Mouse (Mus musculus) mouse trophoblast stem cell (cell line): ENCODE data around the gene Dcaf7.
"Not testable (repeated sequence)": the region's sequence is repeated elsewhere in the genome, so short reads cannot be mapped to it uniquely, and the experiment has no call there.

Source experiments
- in situ Hi-C, 2 experiments: fragments of 300-500 bp; cut with MseI, MboI; formaldehyde crosslinking; loops; 2 replicates in 1 of 2; 3 replicates in 1 of 2; pipeline ENCODE4 v1.15.1; 2025

Gene Dcaf7

DNA sequence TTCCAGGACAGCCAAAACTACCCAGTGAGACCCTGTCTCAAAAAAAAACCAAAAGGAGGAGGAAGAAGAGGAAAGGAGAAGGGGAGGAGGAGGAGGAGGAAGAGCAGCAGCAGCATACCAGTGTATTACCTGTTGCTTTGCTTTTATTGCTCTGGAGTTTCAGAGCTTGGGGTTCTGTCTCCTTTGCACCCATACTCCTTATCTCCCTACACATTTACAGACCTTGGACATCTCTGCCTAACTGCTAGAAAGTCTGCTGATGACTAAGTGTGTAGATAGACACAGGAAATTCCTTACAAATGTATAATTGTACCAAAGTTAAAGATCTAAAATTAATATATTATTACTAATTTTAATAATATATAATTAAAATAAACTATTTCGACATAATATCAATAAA, 8.6 kb downstream of the Dcaf7 start:
- in situ Hi-C loops: no loop called here

DNA sequence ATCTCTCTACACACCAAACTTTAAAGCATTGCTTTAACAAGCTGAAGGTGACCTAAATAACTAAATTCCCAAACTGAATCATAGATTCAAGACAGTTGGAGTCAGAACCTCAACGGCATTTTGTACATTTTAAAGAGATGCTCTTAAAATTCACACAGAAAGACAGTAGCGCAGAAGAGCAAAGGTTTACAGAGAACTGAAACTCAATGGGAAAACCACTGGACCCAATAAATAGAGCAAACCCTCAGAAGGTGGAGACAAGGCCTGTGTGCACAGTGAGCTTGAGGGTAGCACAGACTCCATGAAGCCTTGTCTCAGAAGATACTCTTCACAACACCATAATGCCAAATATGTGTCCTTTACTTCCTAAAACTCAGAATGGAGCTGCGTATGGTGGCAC, 9.1 kb downstream of the Dcaf7 start:
- in situ Hi-C loops: no loop called here

DNA sequence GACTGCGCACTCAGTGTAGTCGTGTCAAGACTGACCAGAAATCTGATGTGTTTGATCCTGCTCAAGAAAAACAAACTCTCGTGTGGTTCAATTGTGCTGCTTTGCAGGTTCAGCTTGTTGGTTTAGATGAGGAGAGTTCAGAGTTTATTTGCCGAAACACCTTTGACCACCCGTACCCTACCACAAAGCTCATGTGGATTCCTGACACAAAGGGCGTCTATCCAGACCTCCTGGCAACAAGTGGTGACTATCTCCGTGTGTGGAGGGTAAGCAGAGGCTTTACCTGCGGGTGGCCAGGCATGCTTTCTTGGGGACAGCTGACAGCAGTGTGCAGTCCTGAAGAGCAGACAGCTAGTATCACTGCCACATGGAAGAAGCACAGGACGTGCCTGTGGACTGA, 9.9 kb downstream of the Dcaf7 start:
- in situ Hi-C loops: no loop called here

GRCm38 (mm10) chr11:106053921-106054320, 17.2 kb downstream of the Dcaf7 start:
- in situ Hi-C loops: no loop called here

- in situ Hi-C loops: no loop called here
These were observed 17.9 kb downstream of the Dcaf7 start for GRCm38 (mm10) chr11:106054600-106054999.

DNA sequence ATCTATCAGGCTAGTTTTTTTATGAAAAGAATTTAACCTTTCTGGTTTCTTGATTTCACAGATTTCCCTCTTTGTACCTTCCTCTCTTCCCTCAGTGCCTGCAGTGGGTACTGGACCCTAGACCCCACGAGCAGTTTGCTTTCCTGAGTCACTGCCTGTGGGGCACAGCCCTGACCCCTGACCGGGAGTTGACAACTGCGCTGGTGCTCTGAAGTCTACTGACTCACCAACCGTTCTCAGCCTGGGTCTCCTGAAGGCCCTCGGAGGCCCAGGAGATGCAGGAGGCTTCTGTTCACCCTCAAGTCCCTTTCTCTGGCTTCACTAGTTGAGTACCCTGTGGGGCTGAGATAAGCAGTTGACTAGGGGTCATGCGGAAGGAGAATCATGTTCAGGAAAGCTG, 18.7 kb downstream of the Dcaf7 start:
- in situ Hi-C loops: no loop called here

DNA sequence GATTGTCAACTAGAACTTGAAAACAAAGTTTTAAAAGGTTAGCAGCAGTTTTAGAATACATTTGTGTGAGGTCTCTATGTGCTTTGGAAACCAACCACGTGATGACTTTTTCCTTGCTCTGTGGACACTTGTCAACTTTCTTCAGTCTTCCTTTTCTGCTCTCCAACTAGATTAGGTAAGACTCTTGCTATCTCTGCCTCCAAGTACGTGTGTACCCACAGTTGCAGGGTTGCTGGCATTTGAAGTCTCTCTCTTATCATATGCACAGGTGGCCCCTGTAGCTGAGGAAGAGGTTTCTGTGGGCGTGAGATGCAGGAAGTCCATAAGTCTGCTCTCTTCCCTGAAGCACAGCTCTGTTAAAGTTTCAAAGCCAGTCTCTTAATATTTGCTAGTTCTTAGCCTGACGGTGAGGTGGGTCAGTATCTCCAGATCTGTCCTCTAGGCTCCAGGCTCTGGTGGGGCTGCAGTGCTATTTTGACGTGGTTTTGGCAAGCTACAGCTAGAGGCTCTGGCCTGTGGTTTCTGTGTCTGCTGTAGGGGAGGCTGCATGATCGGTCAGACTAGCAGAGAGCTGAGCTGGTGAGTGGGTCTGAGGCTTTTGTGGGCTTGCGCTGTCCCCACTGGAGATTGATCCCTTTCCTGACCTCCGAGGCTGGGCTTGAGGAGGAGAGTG, 20.3 kb downstream of the Dcaf7 start:
- in situ Hi-C loops: no loop called here

DNA sequence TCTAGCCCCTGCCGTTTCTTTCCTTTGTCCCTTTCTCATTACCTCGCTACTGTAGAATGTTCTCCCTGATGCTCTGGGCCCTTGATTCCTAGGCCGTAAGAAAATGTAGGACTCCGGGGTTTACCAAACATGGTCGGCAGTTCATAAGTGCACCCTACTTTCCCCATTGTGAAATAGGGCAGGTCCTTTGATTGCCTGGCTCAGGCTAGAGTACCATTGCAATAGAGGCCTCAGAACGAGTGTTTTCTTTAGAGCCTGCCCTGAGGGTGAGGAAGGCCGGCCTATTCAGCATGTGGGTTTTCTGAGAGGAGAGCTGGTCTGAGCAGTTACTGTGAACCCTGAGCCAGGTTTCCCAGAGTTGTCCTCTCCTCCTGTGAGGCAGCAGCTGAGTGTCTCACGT, 21.3 kb downstream of the Dcaf7 start:
- in situ Hi-C loops: no loop called here

DNA sequence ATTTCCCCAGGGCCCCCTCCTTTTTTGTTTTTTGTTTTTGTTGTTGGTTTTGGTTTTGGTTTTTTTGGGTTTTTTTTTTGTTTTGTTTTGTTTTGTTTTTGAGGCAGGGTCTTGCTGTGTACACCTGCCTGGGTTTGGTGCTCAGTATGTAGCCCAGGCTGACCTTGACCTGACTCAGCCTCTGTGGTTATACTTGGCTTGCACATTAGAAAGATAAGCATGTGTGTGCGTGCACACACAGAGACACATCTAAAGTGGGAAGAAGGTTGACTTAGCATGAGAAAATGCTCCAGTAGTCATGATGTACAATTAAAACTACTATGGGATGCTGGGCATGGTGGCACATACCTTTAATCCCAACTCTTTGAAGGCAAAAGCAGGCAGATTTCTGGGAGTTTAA, 23.9 kb downstream of the Dcaf7 start:
- in situ Hi-C loops: no loop called here

GRCm38 (mm10) chr11:106061311-106061710, 24.6 kb downstream of the Dcaf7 start:
- in situ Hi-C loops: no loop called here

DNA sequence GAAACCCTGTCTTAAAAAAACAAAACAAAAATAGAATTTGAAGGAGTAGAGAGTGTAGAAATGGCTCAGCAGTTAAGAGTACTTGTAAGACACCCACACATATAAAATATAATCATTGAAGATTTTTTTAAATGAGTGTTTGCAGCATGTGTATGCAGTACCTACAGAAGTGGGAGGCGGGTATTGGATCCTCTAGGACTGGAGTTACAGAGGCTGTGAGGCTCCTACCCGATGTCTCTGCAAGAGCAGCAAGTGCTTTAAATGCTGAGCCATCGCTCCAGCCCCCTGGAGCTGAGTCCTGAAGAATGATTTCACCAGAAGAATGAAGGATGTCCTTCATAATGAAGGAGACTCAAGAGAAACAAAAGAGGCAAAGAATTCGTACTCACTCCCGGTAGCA, 27.1 kb downstream of the Dcaf7 start:
- in situ Hi-C loops: no loop called here

DNA sequence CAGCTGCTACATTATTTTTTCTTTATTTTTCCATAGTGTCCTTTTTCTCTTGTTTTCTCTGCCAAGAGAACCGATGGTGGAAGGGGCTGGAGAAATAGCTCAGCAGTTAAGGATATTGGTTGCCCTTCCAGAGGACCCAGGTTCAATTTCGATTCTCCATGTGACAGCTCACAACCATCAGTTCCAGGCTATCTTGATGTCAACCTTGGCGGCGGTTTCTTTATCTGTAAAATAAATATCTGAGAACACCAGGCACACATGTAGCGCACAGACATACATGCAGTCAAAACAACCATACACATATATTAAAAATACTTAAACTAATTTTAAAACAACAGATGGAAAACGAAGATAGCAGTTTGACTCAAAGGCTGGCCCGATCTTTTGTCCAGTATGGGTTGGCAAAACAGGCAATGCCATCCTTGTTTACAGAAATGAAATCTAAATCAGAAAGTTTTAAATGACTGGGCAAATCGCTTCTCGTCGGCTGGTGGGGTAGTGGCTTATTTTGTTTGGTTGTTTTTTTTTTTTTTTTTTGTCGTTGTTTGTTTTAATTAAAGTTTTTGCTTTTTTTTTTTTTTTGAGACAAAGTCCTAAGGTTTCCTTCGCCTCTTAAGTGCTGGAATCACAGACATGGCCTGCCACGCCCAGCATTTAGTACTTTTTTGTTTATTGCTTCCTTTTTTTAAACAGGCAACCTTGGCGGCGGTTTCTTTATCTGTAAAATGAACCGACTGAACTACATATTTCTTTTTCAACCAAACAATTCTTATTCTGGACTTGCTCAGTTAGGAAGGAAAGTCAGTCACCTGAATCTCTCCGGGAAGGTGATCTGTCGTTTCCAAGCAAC, 28.6 kb downstream of the Dcaf7 start:
- in situ Hi-C loops: no loop called here

GRCm38 (mm10) chr11:106065923-106066571, 29.4 kb downstream of the Dcaf7 start, which contains the start of gene Taco1:
Gene Taco1, plus strand, starts transcription at chr11:106066061.
- in situ Hi-C loops: no loop called here

DNA sequence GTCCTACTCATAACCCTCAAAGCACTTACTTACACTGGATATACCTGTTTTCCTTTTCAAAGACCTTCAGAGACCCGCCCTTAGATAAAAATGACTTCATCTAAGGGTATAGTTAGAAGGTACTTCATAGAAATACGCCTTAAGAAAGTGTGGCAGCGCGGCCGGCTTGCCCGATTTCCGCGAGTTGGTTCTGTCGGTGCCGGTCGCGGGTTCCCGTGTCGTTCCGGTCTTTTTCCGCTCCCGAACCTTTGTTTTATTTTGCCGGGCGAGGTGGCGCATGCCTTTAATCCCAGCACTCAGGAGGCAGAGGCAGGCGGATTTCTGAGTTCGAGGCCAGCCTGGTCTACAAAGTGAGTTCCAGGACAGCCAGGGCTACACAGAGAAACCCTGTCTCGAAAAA, 29.9 kb downstream of the Dcaf7 start:
- in situ Hi-C loops: not testable (repeated sequence)

- in situ Hi-C loops: no loop called here
These were observed 37.1 kb downstream of the Dcaf7 start for GRCm38 (mm10) chr11:106073774-106074173.

GRCm38 (mm10) chr11:106076321-106076720, 39.6 kb downstream of the Dcaf7 start:
- in situ Hi-C loops: no loop called here

DNA sequence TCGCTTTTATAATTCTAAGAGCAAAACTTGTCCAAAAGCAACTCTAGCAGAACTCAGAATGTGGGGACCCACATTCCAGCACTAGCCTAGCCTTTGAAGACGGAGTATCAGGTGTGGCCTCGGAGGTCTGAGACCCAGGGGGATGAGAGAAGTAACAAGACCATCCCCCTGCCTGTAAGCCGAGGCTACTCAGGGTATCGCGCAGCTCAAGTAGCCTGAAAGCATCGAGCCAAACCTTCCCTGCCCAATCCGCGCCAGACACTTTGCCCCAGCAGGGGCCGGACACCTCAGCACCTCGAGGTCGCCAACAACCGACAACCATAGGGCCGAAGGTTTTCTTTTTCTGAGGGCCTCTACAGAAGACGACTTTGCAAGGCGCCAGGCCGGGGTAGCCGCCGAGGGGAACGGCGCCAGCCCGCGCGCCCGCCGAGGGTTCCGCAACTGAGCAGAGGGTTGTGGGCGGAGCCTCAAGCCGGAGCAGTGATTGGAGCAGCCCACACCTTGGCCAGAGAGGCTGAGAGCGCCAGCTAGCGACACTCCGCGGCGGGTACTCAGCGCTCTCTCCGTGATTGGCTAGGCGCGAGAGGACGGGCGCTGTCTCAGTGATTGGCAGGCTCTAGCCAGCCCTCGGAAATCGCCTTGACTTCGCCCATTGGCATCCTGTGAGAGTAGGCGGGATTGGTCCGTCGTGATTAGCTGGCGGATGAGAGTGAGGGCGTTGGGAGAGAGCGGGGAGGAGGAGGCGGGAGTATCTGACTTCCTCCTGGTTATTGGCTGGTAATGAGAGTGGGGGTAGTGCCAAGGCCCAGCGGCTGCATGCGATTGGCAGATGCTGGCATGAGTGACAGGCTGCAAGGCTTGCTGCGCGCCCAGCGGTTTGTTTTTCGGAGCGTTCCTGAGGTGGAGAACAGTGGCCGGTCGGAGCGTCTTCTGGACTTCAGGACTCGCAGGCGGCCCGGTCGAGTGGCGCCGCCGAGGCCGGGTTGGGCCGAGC, 47.3 kb downstream of the Dcaf7 start, which contains the start of gene Map3k3:
Gene Map3k3, plus strand, starts transcription at position 906 of the 994 bp plus-strand sequence.
- in situ Hi-C loops: no loop called here

GRCm38 (mm10) chr11:106084911-106085561, 48.4 kb downstream of the Dcaf7 start:
- in situ Hi-C loops: no loop called here

- in situ Hi-C loops: no loop called here
These were observed 61.6 kb downstream of the Dcaf7 start for GRCm38 (mm10) chr11:106098223-106098622.

- in situ Hi-C loops: no loop called here
These were observed 66.2 kb downstream of the Dcaf7 start for GRCm38 (mm10) chr11:106102866-106103265.
